Mouse (Mus musculus): ENCODE measurements around the gene Ebpl. TPM values are rescaled to one million over a fixed set of nuclear protein-coding genes. Genes with fewer than 3 reads are reported as not detected.
A peak's percentile ranks its signal among the peaks of the same experiment; 100 is the strongest.

Gene Ebpl
- polyA plus RNA-seq, 2 experiments = 1.1 to 4.9 TPM

DNA sequence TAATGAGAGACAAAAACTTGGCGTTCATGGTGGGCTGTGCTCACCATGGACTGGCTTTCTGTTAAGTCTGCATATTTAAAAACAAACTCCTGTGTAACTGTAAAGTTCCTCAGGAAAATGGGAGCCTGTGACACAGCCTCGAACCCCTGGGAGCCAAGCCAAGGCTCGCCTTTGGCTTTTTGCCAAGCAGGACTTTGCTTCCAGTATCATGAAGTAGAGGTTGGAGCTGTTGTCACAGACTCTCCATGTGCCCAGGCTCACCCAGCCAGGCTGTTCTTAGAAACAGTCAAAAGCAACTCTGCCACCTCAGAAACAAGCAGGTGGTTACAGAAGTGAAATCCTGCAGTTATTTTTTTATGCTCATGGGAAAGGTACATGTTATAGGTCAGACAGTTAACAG is 69.6 kb downstream of the Ebpl start:
- Histone ChIP-seq H3K27me3 (ENCODE audit: control insufficient read depth, insufficient read depth, low read length) (no peaks in the 10 kb centered on the region), H3K4me1 (replicated peaks; ENCODE audit: control insufficient read depth in 2 of 2, insufficient read depth in 2 of 2, low read length in 1 of 2) (peaks cover 2 to 8% of the 10 kb centered on the region in 2 experiments; a peak in 3 of 4 replicates), H3K9me3 (ENCODE audit: control insufficient read depth, low read length) (no peaks in the 10 kb centered on the region), H3K36me3 (replicated peaks; ENCODE audit: control insufficient read depth, insufficient read depth, low read depth) (no peaks in the 10 kb centered on the region), H3K4me2 (ENCODE audit: low read depth) (no peak overlapping the region), H3K27ac (no peak overlapping the region), H3K4me3 (ENCODE audit: insufficient read depth in 1 of 2, low read depth in 2 of 2, low read length in 2 of 2) (no peak overlapping the region), H3K9ac (replicated peaks) (no peak overlapping the region)
- ATAC-seq (ENCODE audit: insufficient read depth) (no peak), DNase-seq (ENCODE audit: low read depth in 3 of 3, low spot score in 3 of 3) (no peak)
- TF ChIP-seq EP300 (IDR thresholded peaks at IDR 0.05; ENCODE audit: low read depth) (no peak), CTCF (IDR thresholded peaks at IDR 0.05; ENCODE audit: low read depth) (no peak)
- 46% methylated on average over 3 of the region's 3 CpGs for WGBS (ENCODE audit: insufficient replicate concordance)

- no peak for ATAC-seq (ENCODE audit: insufficient read depth)
- whole genome bisulfite sequencing (ENCODE audit: insufficient replicate concordance) = 13% methylated on average over 19 of the region's 19 CpGs
- no peaks in the 10 kb centered on the region for H3K9me3 ChIP-seq (ENCODE audit: control insufficient read depth, low read length)
- H3K36me3 ChIP-seq (replicated peaks; ENCODE audit: control insufficient read depth, insufficient read depth, low read depth) = no peaks in the 10 kb centered on the region
- H3K4me1 ChIP-seq (replicated peaks; ENCODE audit: control insufficient read depth in 2 of 2, insufficient read depth in 2 of 2, low read length in 1 of 2) = peaks cover 2 to 8% of the 10 kb centered on the region in 2 experiments; a peak in 3 of 4 replicates
- peak overlapping the region; percentile 47 for H3K4me2 ChIP-seq (ENCODE audit: low read depth)
- TF ChIP-seq CTCF (IDR thresholded peaks at IDR 0.05; ENCODE audit: low read depth) (no peak), EP300 (IDR thresholded peaks at IDR 0.05; ENCODE audit: low read depth) (no peak)
- no peak overlapping the region for H3K9ac ChIP-seq (replicated peaks)
- peak overlapping the region in 1 of 2 experiments; percentile 2; a peak in 2 of 4 replicates for H3K4me3 ChIP-seq (ENCODE audit: insufficient read depth in 1 of 2, low read depth in 2 of 2, low read length in 2 of 2)
- no peaks in the 10 kb centered on the region for H3K27me3 ChIP-seq (ENCODE audit: control insufficient read depth, insufficient read depth, low read length)
- H3K27ac ChIP-seq = no peak overlapping the region
- no peak for DNase-seq (ENCODE audit: low read depth in 3 of 3, low spot score in 3 of 3)
These were observed 71.5 kb downstream of the Ebpl start for GRCm38 (mm10) chr14:61288606-61289286.

Other genes with a start within 250 kb of the Ebpl start
- gene Sacs, start 222.0 kb downstream of the Ebpl start, polyA plus RNA-seq (2012; rRNA removed) = 1.4 and 1.9 TPM in 2 replicates
- 1.5 and 1.8 TPM in 2 replicates for gene Sacs, start 222.0 kb downstream of the Ebpl start, polyA plus RNA-seq (2014; fragmentation: Nextera tagmentation; extraction: Ambion mirVana)
- 0.02 and 0.03 TPM in 2 replicates for gene Sgcg, start 101.9 kb downstream of the Ebpl start, polyA plus RNA-seq (2012; rRNA removed)
- gene Sgcg, start 101.9 kb downstream of the Ebpl start, polyA plus RNA-seq (2014; fragmentation: Nextera tagmentation; extraction: Ambion mirVana) = 0.05 TPM in 1 of 2 replicates, not detected in the other
- 1.1 and 1.6 TPM in 2 replicates for gene Arl11, start 50.7 kb downstream of the Ebpl start, polyA plus RNA-seq (2012; rRNA removed)
- gene Arl11, start 50.7 kb downstream of the Ebpl start, polyA plus RNA-seq (2014; fragmentation: Nextera tagmentation; extraction: Ambion mirVana) = 1.4 and 1.8 TPM in 2 replicates
- 8.8 and 13.4 TPM in 2 replicates for gene Kpna3, start 79.4 kb upstream of the Ebpl start, polyA plus RNA-seq (2012; rRNA removed)
- 27.7 and 31.0 TPM in 2 replicates for gene Kpna3, start 79.4 kb upstream of the Ebpl start, polyA plus RNA-seq (2014; fragmentation: Nextera tagmentation; extraction: Ambion mirVana)
- gene Spryd7, start 196.4 kb upstream of the Ebpl start, polyA plus RNA-seq (2012; rRNA removed) = 2.4 and 4.5 TPM in 2 replicates
- 8.3 and 10.1 TPM in 2 replicates for gene Spryd7, start 196.4 kb upstream of the Ebpl start, polyA plus RNA-seq (2014; fragmentation: Nextera tagmentation; extraction: Ambion mirVana)
- gene Trim13, start 237.8 kb upstream of the Ebpl start, polyA plus RNA-seq (2012; rRNA removed) = 1.9 and 2.7 TPM in 2 replicates
- gene Trim13, start 237.8 kb upstream of the Ebpl start, polyA plus RNA-seq (2014; fragmentation: Nextera tagmentation; extraction: Ambion mirVana) = 4.0 and 4.3 TPM in 2 replicates
- gene Kcnrg, start 247.0 kb upstream of the Ebpl start, polyA plus RNA-seq (2012; rRNA removed) = 0.08 and 0.13 TPM in 2 replicates
- 0.19 and 0.25 TPM in 2 replicates for gene Kcnrg, start 247.0 kb upstream of the Ebpl start, polyA plus RNA-seq (2014; fragmentation: Nextera tagmentation; extraction: Ambion mirVana)

Data from liver, embryonic 14.5 days (tissue).